Mouse (Mus musculus) stomach, embryonic 14.5 days (tissue): ENCODE measurements around the gene Galk2. TPM values are rescaled to one million over a fixed set of nuclear protein-coding genes. Genes with fewer than 3 reads are reported as not detected.
A peak's percentile ranks its signal among the peaks of the same experiment; 100 is the strongest.

Experiments used
- ATAC-seq: fragments of 200-750 bp; cut with Nextera tagmentation; 2 replicates; pipeline ENCODE4 v1.8.0; 2017; ENCODE audit warnings: low read depth, moderate TSS enrichment; ENCODE audit not compliant: insufficient number of reproducible peaks, insufficient read depth, low FRiP score
- H3K27ac ChIP-seq: fragments of 300-500 bp; sonication (generic); 2 replicates; pipeline ENCODE4 v1.5.1; 2014; ENCODE audit warnings: mild to moderate bottlenecking, low read length, moderate library complexity, mixed read lengths
- H3K27me3 ChIP-seq: fragments of 300-500 bp; sonication (generic); 2 replicates; pipeline ENCODE4 v1.6.1; 2014; ENCODE audit warnings: low read length, control low read depth, mixed read lengths; ENCODE audit not compliant: control insufficient read depth, insufficient read depth
- H3K36me3 ChIP-seq: fragments of 300-500 bp; sonication (generic); 2 replicates; pipeline ENCODE4 v1.6.1; 2014; ENCODE audit warnings: mild to moderate bottlenecking, control low read depth, low read length, moderate library complexity, mixed read lengths; ENCODE audit not compliant: control insufficient read depth, insufficient read depth
- H3K4me1 ChIP-seq: fragments of 300-500 bp; sonication (generic); 2 replicates; pipeline ENCODE4 v1.6.1; 2014; ENCODE audit warnings: low read length, control low read depth, mixed read lengths; ENCODE audit not compliant: control insufficient read depth, insufficient read depth
- H3K4me2 ChIP-seq: fragments of 300-500 bp; sonication (generic); replicated peaks from 2 replicates; pipeline ENCODE4 v1.6.1; 2014; ENCODE audit warnings: low read depth, low read length, control low read depth
- H3K4me3 ChIP-seq: fragments of 300-500 bp; sonication (generic); 2 replicates; pipeline ENCODE4 v1.5.1; 2014; ENCODE audit warnings: low read depth, low read length, control low read depth
- H3K9ac ChIP-seq: fragments of 300-500 bp; sonication (generic); replicated peaks from 2 replicates; pipeline ENCODE4 v1.6.1; 2014; ENCODE audit warnings: low read depth, mild to moderate bottlenecking, control low read depth, low read length, moderate library complexity, mixed read lengths
- H3K9me3 ChIP-seq: fragments of 300-500 bp; sonication (generic); 2 replicates; pipeline ENCODE4 v1.6.1; 2016; ENCODE audit warnings: low read depth, low read length, control low read depth; ENCODE audit not compliant: control insufficient read depth
- WGBS: fragments of 180-500 bp; shearing (Covaris S2); extraction: QIAGEN DNeasy Blood & Tissue Kit; methylation state at CpG from one replicate; pipeline ENCODE4 v1.1.7; 2014; 5-methylcytosine and 5-hydroxymethylcytosine counted together
- polyA plus RNA-seq: library from polyadenylated mRNA; unstranded; fragments of >200 nt; fragmentation: Nextera tagmentation; extraction: Ambion mirVana; gene quantifications from 2 replicates; pipeline ENCODE4 v1.2.1, GENCODE M21; 2014

Galk2 gene
- polyA plus RNA-seq, 1 experiment from 2014 or later = 42.6 TPM

- no peak for ATAC-seq
- no peak overlapping the region for H3K4me2 ChIP-seq
- H3K4me1 ChIP-seq = no peaks in the 10 kb centered on the region
- peaks cover 1% of the 10 kb centered on the region; the same call in 1 of the 2 replicates for H3K36me3 ChIP-seq
- no peak overlapping the region for H3K27ac ChIP-seq
- 65% methylated on average over 5 of the region's 5 CpGs for WGBS
- no peaks in the 10 kb centered on the region for H3K27me3 ChIP-seq
- no peak overlapping the region for H3K9ac ChIP-seq
- H3K4me3 ChIP-seq = no peak overlapping the region
- no peaks in the 10 kb centered on the region for H3K9me3 ChIP-seq
These were observed 77.5 kb downstream of the Galk2 start for GRCm38 (mm10) chr2:125936396-125936795.

DNA sequence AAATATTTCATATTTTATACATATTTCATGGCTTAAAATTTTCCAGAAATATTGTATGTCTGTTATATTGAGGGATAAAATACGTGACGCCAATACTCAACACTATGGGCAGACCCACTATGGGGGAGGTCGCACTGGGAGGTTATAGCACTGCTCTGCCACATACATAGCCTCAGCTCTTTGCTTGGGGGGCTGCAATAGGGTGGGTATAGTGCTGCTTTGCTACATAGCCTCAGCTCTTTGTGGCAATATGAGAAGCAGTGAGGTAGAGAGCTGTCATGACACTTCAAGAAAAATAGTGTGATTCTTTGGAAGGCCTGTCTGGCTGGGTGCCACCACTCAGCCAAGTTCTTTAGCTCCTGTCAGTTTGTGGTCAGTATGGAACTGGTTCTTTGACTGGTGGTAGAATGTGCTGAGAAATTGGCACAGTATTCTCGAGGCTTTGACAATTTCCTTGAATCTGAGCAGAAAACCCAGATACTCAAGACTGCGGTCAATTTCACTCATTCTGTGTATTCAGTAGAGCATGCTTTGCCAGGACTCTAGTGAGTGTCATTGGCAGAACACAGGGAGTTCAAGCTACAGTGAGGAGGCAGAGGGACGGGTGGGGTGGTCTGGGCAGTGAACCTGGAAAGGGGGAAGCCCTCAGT, 80.2 kb downstream of the Galk2 start:
- no peak overlapping the region for H3K4me2 ChIP-seq
- ATAC-seq = no peak
- H3K27ac ChIP-seq = no peak overlapping the region
- H3K4me1 ChIP-seq = no peaks in the 10 kb centered on the region
- H3K4me3 ChIP-seq = no peak overlapping the region
- H3K27me3 ChIP-seq = no peaks in the 10 kb centered on the region
- no peaks in the 10 kb centered on the region for H3K36me3 ChIP-seq
- H3K9me3 ChIP-seq = no peaks in the 10 kb centered on the region
- WGBS = 84% methylated on average over 6 of the region's 6 CpGs
- H3K9ac ChIP-seq = no peak overlapping the region

DNA sequence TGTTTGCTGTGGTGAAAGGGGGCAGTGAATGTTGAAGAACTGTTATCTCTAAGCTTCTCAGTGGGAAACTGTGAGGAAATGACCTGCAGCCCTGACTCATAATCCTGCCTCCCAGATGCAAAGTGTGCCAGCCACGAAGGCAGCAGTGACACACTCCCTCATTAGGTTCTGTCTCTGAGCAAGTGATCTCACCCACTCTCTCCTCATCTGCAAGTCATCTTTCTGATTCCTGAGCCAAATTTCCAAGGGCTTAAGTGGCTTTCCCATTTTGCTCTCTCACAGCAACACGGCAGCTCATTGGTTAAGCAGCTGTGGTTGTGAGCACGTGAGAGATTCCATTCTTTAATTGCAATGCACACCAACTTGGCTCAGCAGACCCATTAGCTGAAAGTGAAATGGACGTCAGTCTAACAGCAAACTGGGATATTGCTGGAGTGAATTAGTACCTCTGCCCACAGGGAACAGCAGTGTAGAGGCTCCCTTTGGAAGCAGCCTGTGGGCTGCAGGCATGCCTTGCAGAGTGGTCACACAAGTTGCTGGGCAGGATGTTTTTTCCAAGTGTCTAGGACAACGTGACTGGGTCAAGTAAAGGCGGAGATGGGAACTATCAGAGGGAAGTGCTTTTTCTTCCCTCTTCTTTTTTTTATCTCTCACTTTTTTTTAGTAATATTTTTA, 82.3 kb downstream of the Galk2 start:
- Histone ChIP-seq H3K9me3 (no peaks in the 10 kb centered on the region), H3K36me3 (no peaks in the 10 kb centered on the region), H3K9ac (no peak overlapping the region), H3K4me2 (no peak overlapping the region), H3K27ac (no peak overlapping the region), H3K27me3 (no peaks in the 10 kb centered on the region), H3K4me3 (no peak overlapping the region), H3K4me1 (no peaks in the 10 kb centered on the region)
- no peak for ATAC-seq
- WGBS = 81% methylated on average over 6 of the region's 6 CpGs

DNA sequence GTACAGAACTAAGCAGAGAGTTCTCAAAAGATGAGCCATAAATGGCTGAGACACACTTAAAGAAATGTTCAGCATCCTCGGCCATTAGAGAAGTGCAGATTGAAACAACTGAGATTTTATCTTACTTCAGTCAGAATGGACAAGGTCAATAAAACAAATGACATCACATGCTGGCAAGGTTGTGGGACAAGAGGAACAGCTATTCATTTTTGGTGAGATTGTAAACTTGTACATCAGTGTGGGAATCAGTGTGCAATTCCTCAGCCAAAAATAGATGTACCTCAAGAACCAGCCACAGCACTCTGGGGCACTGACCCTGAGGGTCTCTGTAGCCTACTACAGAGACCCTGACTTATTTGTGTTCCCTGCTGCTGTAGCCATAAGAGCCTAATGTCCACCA, 84.4 kb downstream of the Galk2 start:
- Histone ChIP-seq H3K9ac (no peak overlapping the region), H3K9me3 (no peaks in the 10 kb centered on the region), H3K27me3 (no peaks in the 10 kb centered on the region), H3K36me3 (no peaks in the 10 kb centered on the region), H3K27ac (no peak overlapping the region), H3K4me2 (no peak overlapping the region), H3K4me3 (no peak overlapping the region), H3K4me1 (no peaks in the 10 kb centered on the region)
- no peak for ATAC-seq
- 72% methylated on average over 1 of the region's 1 CpGs for WGBS

GRCm38 (mm10) chr2:125948195-125948594, 89.3 kb downstream of the Galk2 start:
- Histone ChIP-seq H3K4me1 (no peaks in the 10 kb centered on the region), H3K27ac (no peak overlapping the region), H3K4me3 (no peak overlapping the region), H3K36me3 (no peaks in the 10 kb centered on the region), H3K4me2 (no peak overlapping the region), H3K27me3 (no peaks in the 10 kb centered on the region), H3K9me3 (no peaks in the 10 kb centered on the region), H3K9ac (no peak overlapping the region)
- ATAC-seq = no peak
- 88% methylated on average over 2 of the region's 2 CpGs for WGBS

- Histone ChIP-seq H3K27ac (no peak overlapping the region), H3K27me3 (no peaks in the 10 kb centered on the region), H3K9me3 (no peaks in the 10 kb centered on the region), H3K4me1 (no peaks in the 10 kb centered on the region), H3K4me3 (no peak overlapping the region), H3K36me3 (no peaks in the 10 kb centered on the region), H3K4me2 (no peak overlapping the region), H3K9ac (no peak overlapping the region)
- 78% methylated on average over 1 of the region's 1 CpGs for WGBS
- no peak for ATAC-seq
These were observed 109.9 kb downstream of the Galk2 start for GRCm38 (mm10) chr2:125968811-125969210.

GRCm38 (mm10) chr2:125973207-125973606, 114.3 kb downstream of the Galk2 start:
- H3K27me3 ChIP-seq = no peaks in the 10 kb centered on the region
- 28% methylated on average over 6 of the region's 6 CpGs for WGBS
- no peak overlapping the region for H3K27ac ChIP-seq
- no peak overlapping the region for H3K4me2 ChIP-seq
- H3K36me3 ChIP-seq = no peaks in the 10 kb centered on the region; the same call in 1 of the 2 replicates
- H3K9ac ChIP-seq = no peak overlapping the region
- H3K4me1 ChIP-seq = no peaks in the 10 kb centered on the region
- H3K9me3 ChIP-seq = no peaks in the 10 kb centered on the region
- 0 out of 2 replicates have a peak, but pooled peaks have one; percentile 67 for ATAC-seq
- H3K4me3 ChIP-seq = no peak overlapping the region

DNA sequence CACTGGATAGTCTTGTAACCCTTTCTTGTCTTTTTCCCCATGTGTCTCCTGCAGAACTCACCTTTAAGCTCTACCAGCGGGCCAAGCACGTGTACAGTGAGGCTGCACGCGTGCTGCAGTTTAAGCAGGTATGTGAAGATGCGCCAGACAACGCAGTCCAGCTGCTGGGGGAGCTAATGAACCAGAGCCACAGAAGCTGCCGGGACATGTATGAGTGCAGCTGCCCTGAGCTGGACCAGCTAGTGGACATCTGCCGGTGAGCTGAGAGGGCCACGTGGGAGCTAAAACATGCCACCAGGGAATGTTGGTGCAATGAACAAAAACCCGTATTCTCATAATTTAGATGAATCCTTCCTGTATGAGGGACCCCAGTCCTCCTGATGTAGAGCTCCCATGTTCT, 116.3 kb downstream of the Galk2 start:
- Histone ChIP-seq H3K9me3 (no peaks in the 10 kb centered on the region), H3K27ac (no peak overlapping the region), H3K4me1 (no peaks in the 10 kb centered on the region), H3K4me2 (no peak overlapping the region), H3K4me3 (no peak overlapping the region), H3K9ac (no peak overlapping the region), H3K27me3 (no peaks in the 10 kb centered on the region), H3K36me3 (no peaks in the 10 kb centered on the region; the same call in 1 of the 2 replicates)
- no peak for ATAC-seq
- WGBS = 94% methylated on average over 10 of the region's 10 CpGs
